Mouse (Mus musculus): ENCODE results near the gene P4ha2. TPM values are rescaled to one million over a fixed set of nuclear protein-coding genes. Genes with fewer than 3 reads are reported as not detected.

The P4ha2 gene
- polyA plus RNA-seq, 1 experiment from 2014 or later: 12.6 TPM

DNA sequence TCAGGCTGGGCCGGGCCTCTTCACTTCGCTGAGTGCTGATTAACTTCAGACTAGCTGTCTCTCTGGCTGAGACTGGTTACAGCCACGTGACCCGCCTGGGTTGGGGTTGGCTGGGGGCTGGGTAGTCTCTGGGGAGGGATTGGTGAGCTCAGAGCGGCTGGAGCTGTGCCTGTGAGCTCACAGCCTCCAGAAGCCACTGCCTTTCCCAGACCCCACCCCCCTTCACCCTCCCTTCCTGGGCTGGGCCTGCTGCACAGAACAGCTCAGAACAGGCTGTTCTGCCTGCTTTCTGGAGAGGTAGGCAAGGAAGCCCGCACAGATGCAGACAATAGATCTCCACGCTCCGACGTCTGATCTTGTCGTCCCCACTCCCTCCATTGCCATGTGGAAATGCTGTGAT lies 13.0 kb downstream of the P4ha2 start:
- Histone ChIP-seq H3K27me3 (no peaks in the 10 kb centered on the region), H3K4me1 (replicated peaks) (peaks cover 64% of the 10 kb centered on the region), H3K27ac (replicated peaks) (peak overlapping the region; percentile 91), H3K36me3 (no peaks in the 10 kb centered on the region), H3K9ac (peak overlapping the region; percentile 58), H3K4me3 (0 out of 2 replicates have a peak overlapping the region, but pooled peaks have one; percentile 6), H3K9me3 (no peaks in the 10 kb centered on the region), H3K4me2 (peak overlapping the region; percentile 41)
- WGBS: 2% methylated on average over 10 of the region's 10 CpGs
- ATAC-seq (ENCODE audit: low read depth): peak; percentile 97

DNA sequence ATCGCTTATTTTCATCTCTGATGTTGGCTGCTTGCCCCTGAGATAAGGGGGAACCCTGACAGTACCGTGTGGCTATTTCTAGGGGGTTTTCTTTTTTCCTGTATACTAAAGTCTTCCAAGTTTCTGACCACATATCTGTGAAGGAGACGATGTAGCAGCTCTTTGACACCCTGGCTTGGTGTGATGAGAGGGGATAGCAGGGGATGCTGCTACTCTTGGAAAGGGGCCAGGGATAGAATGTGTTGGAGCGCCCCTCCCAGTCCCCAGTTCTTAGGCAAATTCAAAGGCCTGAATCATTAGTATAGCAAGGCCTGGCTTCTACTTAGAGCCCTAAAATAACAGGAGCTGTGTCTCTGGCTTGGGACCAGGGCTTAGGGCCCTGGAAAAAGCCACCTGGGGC lies 13.5 kb downstream of the P4ha2 start:
- no peaks in the 10 kb centered on the region for H3K9me3 ChIP-seq
- 26% methylated on average over 4 of the region's 4 CpGs for WGBS
- H3K4me3 ChIP-seq: 0 out of 2 replicates have a peak overlapping the region, but pooled peaks have one; percentile 6
- ATAC-seq (ENCODE audit: low read depth): peak; percentile 54
- H3K9ac ChIP-seq: peak overlapping the region; percentile 58
- H3K4me2 ChIP-seq: peak overlapping the region; percentile 41
- H3K27ac ChIP-seq (replicated peaks): peak overlapping the region; percentile 91
- no peaks in the 10 kb centered on the region for H3K27me3 ChIP-seq
- H3K4me1 ChIP-seq (replicated peaks): peaks cover 64% of the 10 kb centered on the region
- H3K36me3 ChIP-seq: no peaks in the 10 kb centered on the region

DNA sequence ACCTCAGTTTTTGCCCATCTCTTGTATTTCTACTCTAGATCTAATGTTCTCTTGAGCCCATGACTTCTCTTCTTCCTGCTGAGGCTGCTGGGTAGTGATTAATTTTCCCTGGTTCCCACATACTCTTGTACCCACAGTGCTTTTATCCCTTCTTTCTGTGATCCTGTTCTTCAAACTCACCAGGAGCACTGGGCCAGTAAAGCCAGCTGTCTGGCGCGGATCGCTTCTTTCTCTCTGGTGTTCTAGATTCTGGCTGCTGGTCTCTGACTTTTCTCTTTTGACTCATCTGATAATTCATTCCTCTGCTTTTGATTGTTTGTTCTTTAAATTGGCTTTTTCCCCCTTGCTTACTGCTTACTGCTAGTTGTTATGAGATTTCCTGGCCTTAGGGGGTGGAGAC lies 14.9 kb downstream of the P4ha2 start:
- Histone ChIP-seq H3K27ac (replicated peaks) (no peak overlapping the region), H3K4me1 (replicated peaks) (peaks cover 64% of the 10 kb centered on the region), H3K4me2 (no peak overlapping the region), H3K9ac (no peak overlapping the region), H3K9me3 (no peaks in the 10 kb centered on the region), H3K4me3 (no peak overlapping the region), H3K27me3 (no peaks in the 10 kb centered on the region), H3K36me3 (peaks cover 5% of the 10 kb centered on the region; the same call in 1 of the 2 replicates)
- no peak for ATAC-seq (ENCODE audit: low read depth)
- WGBS: 90% methylated on average over 3 of the region's 3 CpGs

DNA sequence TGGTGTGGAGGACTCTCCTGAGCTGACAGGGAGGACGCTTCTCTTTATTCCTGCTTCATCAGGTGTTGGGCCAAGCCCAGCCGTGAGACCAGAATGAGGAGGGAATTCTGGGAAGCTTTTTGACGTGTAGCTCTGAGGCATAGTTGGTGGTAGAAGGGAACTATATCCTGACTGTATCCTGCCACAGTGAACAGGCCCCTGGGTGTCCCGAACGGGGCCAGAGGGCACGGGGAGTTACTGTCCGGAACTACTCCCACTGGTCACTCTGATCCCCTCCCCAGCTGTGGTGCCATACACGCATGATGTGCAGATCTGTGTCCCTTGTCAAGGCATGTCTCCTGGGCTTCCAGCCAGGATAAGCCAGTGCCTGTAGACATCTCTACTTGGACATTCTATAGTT lies 15.4 kb downstream of the P4ha2 start:
- no peak for ATAC-seq (ENCODE audit: low read depth)
- no peak overlapping the region for H3K9ac ChIP-seq
- H3K27me3 ChIP-seq: no peaks in the 10 kb centered on the region
- H3K9me3 ChIP-seq: no peaks in the 10 kb centered on the region
- 89% methylated on average over 8 of the region's 8 CpGs for WGBS
- H3K36me3 ChIP-seq: peaks cover 11% of the 10 kb centered on the region; the same call in 1 of the 2 replicates
- H3K4me1 ChIP-seq (replicated peaks): peaks cover 64% of the 10 kb centered on the region
- H3K4me2 ChIP-seq: no peak overlapping the region
- no peak overlapping the region for H3K4me3 ChIP-seq
- no peak overlapping the region for H3K27ac ChIP-seq (replicated peaks)

DNA sequence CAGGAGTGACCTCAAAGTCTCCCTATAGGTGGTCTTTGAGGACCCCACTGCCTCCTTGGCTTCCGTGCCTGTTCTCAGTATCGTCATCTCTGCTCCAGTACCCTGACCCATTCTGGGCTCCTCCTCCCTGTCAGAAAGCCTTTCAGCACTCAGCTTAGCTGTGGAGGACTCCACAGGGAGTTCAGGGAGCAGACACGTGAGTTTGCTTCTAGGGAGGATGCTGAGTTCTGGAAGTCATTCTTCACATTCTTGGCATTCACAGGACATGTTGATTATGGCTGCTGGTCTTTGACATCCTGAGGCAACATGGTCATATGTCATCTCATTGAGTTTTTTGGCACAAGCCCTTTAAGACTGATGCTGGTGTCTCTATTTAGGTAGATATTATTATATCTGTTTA lies 16.0 kb downstream of the P4ha2 start:
- no peak for ATAC-seq (ENCODE audit: low read depth)
- WGBS: 58% methylated on average over 3 of the region's 3 CpGs
- H3K4me1 ChIP-seq (replicated peaks): peaks cover 63% of the 10 kb centered on the region

DNA sequence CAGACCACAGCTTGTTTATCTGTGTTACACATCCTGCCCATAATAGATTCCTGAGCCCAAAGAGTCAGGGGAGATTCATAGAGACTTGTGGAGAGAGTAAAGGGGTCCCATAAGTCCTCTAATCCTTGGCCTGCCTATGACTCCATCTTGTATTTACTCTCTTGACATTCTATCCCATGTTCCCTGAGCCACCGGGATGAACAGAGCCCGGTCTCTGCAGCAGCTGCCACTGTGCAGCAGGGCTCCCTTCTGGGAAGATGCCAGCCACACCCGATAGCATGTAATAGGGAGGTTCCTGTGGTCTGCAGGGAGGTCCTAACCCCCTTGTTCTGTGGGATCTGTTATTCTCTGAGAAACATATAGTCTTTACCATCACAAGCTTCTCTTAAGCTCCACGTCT lies 16.5 kb downstream of the P4ha2 start:
- no peaks in the 10 kb centered on the region for H3K9me3 ChIP-seq
- H3K9ac ChIP-seq: no peak overlapping the region
- no peak overlapping the region for H3K4me3 ChIP-seq
- 64% methylated on average over 4 of the region's 4 CpGs for WGBS
- H3K36me3 ChIP-seq: peaks cover 11% of the 10 kb centered on the region; the same call in 1 of the 2 replicates
- ATAC-seq (ENCODE audit: low read depth): no peak
- H3K27me3 ChIP-seq: no peaks in the 10 kb centered on the region
- H3K4me1 ChIP-seq (replicated peaks): peaks cover 59% of the 10 kb centered on the region
- no peak overlapping the region for H3K4me2 ChIP-seq
- H3K27ac ChIP-seq (replicated peaks): no peak overlapping the region

More for the DNA sequence above, 16.0 kb downstream of the P4ha2 start:
- Histone ChIP-seq H3K27ac (replicated peaks) (no peak overlapping the region), H3K27me3 (no peaks in the 10 kb centered on the region), H3K4me3 (no peak overlapping the region), H3K4me2 (no peak overlapping the region), H3K36me3 (peaks cover 11% of the 10 kb centered on the region; the same call in 1 of the 2 replicates), H3K9ac (no peak overlapping the region), H3K9me3 (no peaks in the 10 kb centered on the region)

DNA sequence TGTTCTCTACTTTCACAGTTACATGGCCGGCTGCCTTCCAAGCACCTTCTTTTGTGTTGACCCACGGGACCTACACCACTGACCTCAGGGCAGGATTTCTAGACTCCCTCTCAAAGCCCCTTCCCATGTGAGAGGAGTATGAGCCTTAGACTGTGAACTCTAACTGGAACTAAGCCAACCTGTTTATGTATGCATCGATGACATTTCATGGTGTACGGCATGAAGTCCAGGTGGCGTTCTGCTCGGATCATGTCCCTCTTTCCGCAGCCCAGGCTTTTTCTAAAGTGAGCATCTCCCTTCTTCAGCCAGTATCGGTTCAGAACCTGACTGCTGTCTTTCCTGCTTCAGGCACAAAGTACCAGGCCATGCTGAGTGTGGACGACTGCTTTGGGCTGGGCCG lies 17.2 kb downstream of the P4ha2 start:
- H3K27ac ChIP-seq (replicated peaks): no peak overlapping the region
- H3K36me3 ChIP-seq: peaks cover 11% of the 10 kb centered on the region; the same call in 1 of the 2 replicates
- H3K4me1 ChIP-seq (replicated peaks): peaks cover 54% of the 10 kb centered on the region
- no peak overlapping the region for H3K4me3 ChIP-seq
- WGBS: 77% methylated on average over 10 of the region's 10 CpGs
- H3K27me3 ChIP-seq: no peaks in the 10 kb centered on the region
- no peak overlapping the region for H3K9ac ChIP-seq
- no peak overlapping the region for H3K4me2 ChIP-seq
- H3K9me3 ChIP-seq: no peaks in the 10 kb centered on the region
- ATAC-seq (ENCODE audit: low read depth): no peak

DNA sequence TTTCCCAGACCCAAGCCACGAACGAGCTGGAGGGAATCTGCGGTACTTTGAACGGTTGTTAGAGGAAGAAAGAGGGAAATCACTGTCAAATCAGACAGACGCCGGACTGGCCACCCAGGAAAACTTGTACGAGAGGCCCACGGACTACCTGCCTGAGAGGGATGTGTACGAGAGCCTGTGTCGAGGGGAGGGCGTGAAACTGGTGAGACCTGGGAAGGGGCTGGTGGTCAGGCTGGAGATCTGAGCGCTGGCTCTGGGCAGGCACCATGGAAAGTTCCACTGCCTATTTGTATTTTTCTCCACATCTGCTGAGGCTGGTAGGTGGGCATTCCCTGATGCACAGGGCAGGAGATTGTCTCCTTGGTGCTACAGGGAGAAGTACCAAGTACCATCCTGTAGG lies 19.2 kb downstream of the P4ha2 start:
- 92% methylated on average over 12 of the region's 12 CpGs for WGBS
- Histone ChIP-seq H3K27ac (replicated peaks) (no peak overlapping the region), H3K9me3 (no peaks in the 10 kb centered on the region), H3K27me3 (no peaks in the 10 kb centered on the region), H3K4me2 (no peak overlapping the region), H3K36me3 (peaks cover 11% of the 10 kb centered on the region; the same call in 1 of the 2 replicates), H3K9ac (no peak overlapping the region), H3K4me1 (replicated peaks) (peaks cover 49% of the 10 kb centered on the region), H3K4me3 (no peak overlapping the region)
- ATAC-seq (ENCODE audit: low read depth): no peak

DNA sequence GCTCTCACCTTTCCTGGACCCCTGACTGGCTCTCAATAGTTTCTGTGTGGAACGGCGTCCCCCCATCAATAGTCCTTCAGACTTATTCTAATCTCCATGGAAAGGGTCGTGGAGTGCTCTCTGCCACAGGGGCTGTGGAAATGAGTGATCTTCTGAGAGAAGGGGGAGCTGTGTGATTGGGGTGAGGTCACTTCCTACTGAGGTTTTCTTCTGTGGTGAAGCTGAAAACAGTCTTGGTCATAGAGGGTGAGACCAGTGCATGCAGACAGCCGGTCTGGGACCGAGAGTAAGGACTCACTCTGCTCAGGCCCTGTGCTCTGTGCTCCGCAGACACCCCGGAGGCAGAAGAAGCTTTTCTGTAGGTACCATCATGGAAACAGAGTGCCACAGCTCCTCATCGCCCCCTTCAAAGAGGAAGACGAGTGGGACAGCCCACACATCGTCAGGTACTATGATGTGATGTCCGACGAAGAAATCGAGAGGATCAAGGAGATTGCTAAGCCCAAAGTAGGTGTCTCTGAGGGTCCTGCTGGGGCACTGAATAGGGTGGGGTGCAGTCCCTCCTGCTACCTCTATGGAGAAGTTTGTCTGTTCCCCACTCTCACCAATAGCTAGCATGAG lies 20.0 kb downstream of the P4ha2 start:
- no peak overlapping the region for H3K4me3 ChIP-seq
- peaks cover 11% of the 10 kb centered on the region; the same call in 1 of the 2 replicates for H3K36me3 ChIP-seq
- WGBS: 87% methylated on average over 13 of the region's 13 CpGs
- no peak for ATAC-seq (ENCODE audit: low read depth)
- no peak overlapping the region for H3K27ac ChIP-seq (replicated peaks)
- H3K9me3 ChIP-seq: no peaks in the 10 kb centered on the region
- H3K4me2 ChIP-seq: no peak overlapping the region
- H3K9ac ChIP-seq: no peak overlapping the region
- H3K27me3 ChIP-seq: no peaks in the 10 kb centered on the region
- peaks cover 42% of the 10 kb centered on the region for H3K4me1 ChIP-seq (replicated peaks)

DNA sequence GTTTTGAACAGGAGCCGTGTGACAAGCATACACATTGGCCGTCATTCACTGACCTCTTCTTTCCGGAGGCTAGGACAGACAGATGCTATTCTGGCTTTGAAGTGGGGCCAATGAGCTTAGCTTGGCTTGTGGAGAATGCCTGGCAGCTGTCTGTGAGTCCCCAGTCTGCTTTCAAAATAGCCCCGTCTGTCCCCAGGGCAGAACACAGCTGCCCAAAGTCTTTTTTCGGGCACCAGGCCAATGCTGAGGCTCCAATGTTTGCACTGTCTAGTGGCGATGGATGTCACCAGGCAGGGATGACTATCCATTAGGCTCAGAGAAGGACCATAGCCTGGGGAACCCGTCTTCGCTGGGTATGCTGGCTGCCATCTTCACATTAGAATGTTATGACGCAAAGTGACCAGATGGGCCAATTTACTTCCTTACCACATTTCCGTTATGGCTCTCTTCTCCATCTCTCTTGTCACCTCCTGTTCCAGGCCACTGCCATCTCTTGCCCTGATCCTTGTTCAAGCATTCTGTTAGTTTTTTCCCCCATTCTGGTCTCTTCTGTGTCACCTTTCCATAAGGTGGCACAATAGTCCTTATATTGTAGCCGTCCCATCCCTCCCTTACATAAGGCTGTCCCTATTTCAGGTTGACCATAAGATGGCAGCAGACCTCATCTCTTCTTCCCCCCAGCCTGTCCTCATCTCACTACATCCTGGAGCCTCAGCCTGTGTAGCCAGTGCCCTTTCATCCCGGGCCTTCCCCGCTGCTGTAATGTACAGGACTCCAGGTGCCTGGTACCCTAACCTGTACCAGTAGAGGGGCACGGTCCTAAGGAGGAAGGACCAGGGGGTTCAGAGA lies 22.7 kb downstream of the P4ha2 start:
- Histone ChIP-seq H3K27ac (replicated peaks) (peak overlapping the region; percentile 39), H3K36me3 (peaks cover 11% of the 10 kb centered on the region; the same call in 1 of the 2 replicates), H3K4me3 (no peak overlapping the region), H3K4me1 (replicated peaks) (peaks cover 32% of the 10 kb centered on the region), H3K4me2 (no peak overlapping the region), H3K9me3 (no peaks in the 10 kb centered on the region), H3K27me3 (no peaks in the 10 kb centered on the region), H3K9ac (no peak overlapping the region)
- peak; percentile 74 for ATAC-seq (ENCODE audit: low read depth)
- WGBS: 51% methylated on average over 14 of the region's 14 CpGs

DNA sequence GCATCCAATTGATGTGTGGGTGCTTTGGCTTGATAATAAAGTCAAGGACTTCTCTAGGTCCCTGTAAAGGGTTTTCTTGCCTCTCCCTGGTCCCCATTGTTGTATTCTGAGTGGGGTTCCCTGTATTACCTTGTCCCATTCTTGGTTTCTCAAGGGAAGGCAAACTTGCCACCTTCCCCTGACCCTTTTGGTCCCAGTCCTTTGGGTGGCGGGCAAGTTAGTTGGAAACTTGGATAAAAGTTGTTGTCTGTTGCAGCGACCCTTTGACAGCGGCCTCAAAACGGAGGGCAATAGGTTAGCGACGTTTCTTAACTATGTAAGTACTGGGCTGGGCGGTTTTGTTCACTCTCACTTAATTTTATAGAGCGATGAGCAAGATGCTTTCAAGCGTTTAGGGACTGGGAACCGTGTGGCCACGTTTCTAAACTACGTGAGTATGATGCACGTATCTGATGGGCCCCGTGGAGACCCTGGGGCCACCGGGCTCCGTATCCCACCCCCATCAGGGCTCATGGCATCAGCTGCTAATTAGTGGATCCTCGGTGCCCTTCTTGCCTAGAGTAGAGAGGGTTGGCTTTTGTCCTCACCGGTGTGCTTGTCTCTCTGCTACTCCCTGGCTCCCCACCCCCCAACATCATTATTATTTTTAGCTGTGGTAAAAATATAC lies 26.2 kb downstream of the P4ha2 start:
- no peak overlapping the region for H3K27ac ChIP-seq (replicated peaks)
- H3K9me3 ChIP-seq: no peaks in the 10 kb centered on the region
- 73% methylated on average over 18 of the region's 18 CpGs for WGBS
- no peak overlapping the region for H3K4me2 ChIP-seq
- no peak overlapping the region for H3K9ac ChIP-seq
- H3K36me3 ChIP-seq: no peaks in the 10 kb centered on the region; the same call in 1 of the 2 replicates
- H3K4me1 ChIP-seq (replicated peaks): peaks cover 32% of the 10 kb centered on the region
- H3K4me3 ChIP-seq: no peak overlapping the region
- ATAC-seq (ENCODE audit: low read depth): no peak
- no peaks in the 10 kb centered on the region for H3K27me3 ChIP-seq

Data from neural tube, embryonic 13.5 days (tissue).